Mouse (Mus musculus): ENCODE measurements at regions not wholly inside any gene's neighbourhood (a gene's known extent, or its start where the extent isn't known, plus 50 kb on each side); places are given as distances from the start of the nearest gene placed in this dataset.

DNA sequence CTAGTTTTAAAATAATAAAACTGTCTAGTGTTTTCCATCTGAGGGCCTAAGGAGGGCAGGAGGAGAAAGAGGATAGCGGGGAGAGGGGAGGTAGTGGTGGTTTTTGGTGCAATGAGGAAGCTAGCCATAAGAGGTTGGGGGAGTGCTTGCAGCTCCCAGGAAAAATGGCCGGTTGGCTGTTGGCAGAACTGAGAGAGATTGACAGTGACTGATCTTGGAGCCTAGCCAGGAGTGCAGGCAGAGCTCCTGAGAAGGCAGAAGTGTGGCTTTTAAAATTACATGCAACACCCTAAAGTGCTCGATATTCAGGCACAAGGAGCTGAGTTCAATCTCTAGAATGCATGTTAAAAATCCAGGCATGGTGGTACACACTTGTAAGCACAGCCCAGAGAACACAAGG, 938.3 kb upstream of the 2610301B20Rik start:
- DNase-seq (ENCODE audit: extremely low spot score, low spot score): no peak

DNA sequence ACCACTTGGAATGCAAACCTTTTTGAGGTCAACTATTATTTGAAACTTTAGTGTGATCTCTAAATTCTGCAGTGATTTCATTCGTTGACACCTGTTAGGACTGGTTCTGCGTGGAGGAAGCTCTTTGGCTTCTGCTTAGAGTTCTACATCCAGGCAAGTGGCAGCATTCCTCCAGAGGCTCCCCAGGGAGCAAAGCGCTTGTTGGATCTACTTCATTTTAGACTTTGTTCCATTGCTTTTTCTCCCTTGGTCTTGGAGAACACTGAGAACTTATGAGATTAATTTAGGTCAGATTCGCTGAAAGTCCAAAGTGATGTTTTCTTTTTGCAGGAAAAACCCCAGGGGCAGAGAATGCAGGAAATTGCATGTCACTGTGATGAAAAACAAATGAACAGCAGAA, 922.9 kb upstream of the 2610301B20Rik start:
- DNase-seq (ENCODE audit: extremely low spot score, low spot score): no peak

DNA sequence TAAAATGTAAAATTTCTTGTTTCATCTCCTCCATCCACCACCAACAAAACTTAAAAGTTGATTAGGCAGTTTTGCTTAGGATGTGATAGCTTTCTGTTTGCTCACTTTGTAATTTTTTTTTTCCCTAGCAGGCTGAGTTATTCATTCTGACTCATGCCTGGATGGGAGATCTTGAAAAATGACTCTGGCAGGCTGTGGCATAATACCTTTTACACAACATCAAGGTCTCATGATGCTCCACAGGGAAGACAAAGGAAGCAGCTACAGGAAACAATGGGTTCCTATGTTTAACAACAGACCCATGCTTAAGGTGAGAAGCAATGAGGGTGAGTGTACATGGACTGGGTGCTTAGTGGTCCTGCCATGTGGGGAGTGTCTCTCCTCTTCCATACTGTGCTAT, 899.7 kb upstream of the 2610301B20Rik start:
- no peak for DNase-seq (ENCODE audit: extremely low spot score, low spot score)

GRCm38 (mm10) chr4:9981354-9982040, 892.8 kb upstream of the 2610301B20Rik start:
- DNase-seq (ENCODE audit: extremely low spot score, low spot score): no peak

GRCm38 (mm10) chr4:9982786-9983525, 891.3 kb upstream of the 2610301B20Rik start:
- no peak for DNase-seq (ENCODE audit: extremely low spot score, low spot score)

- no peak for DNase-seq (ENCODE audit: extremely low spot score, low spot score)
These were observed 880.4 kb upstream of the 2610301B20Rik start for GRCm38 (mm10) chr4:9993871-9994270.

DNA sequence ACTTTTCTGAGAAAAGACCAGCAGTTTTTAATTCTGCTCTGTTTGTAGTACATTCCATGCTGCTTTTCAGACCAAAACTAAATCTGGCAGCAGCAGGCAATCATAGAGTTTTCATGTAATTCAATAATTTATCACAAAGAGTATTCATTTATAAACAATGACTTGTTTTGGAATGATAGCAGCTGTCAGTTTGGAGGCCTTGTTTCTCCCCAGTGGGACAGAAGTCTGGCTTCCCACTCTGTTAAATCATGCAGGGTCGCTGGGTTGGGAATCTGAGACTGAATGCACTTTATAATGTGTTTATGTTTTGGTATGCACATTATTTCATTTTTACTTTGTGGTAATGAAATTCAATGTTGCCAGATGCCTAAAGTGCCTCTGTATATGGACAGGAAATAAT, 879.8 kb upstream of the 2610301B20Rik start:
- DNase-seq (ENCODE audit: extremely low spot score, low spot score): no peak

- DNase-seq (ENCODE audit: extremely low spot score, low spot score): no peak
These were observed 844.0 kb upstream of the 2610301B20Rik start for GRCm38 (mm10) chr4:10030316-10030715.

DNA sequence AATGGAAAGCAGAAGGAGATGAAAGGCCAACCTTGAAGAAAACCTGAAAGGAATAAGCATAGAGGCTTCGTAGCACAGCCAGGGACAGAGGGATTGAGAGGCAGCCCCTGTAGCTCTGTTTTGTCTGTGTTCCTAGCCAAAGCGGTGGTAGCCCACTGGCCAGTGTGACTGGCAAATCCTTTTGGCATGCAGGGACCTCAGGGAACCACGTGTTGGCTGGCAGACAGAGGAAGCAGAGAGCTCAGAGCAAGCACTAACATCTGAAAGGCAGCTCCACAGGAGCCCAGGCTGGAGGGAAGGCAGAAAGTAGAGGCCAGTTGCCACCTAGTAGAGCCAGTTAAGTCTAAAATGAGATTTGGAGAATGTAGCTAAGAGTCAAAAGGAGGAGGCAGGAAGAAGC, 842.5 kb upstream of the 2610301B20Rik start:
- no peak for DNase-seq (ENCODE audit: extremely low spot score, low spot score)

GRCm38 (mm10) chr4:10035336-10035735, 839.0 kb upstream of the 2610301B20Rik start:
- no peak for DNase-seq (ENCODE audit: extremely low spot score, low spot score)

DNA sequence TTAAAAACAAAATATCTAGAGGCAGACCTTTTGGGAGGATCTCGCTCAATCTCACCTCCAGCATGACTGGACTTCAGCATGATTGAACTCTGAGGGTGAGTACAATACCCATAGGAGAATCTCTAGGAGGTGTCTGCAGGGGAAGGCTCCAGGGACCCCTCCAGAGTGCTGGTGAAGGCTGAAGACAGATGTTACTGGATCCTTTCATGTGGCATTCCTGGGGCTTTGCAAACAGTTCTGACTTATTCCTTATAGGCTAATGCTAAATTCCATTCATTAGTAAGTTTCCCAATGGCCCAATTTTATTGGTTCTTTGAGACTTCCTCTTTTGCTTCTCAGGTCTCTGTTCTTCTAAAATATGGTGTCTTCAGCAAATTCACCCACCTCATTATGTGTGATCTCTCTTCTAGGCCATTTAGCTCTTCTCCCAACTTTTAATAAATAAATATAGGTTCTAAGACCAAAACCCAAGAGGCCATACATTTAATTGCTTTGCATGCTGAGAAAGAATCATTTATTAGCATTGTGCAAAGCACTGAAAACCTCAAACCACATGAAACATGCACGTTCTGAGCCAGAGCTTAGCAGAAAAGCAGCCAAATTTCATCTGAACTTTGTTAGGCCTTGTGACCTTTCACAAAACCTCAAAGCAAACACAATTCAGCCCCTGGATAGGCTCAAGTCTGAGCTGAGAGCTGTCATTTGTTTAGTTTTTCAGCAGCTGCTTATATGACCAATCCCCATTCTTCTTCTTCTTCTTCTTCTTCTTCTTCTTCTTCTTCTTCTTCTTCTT, 832.8 kb upstream of the 2610301B20Rik start:
- DNase-seq (ENCODE audit: extremely low spot score, low spot score): no peak

DNA sequence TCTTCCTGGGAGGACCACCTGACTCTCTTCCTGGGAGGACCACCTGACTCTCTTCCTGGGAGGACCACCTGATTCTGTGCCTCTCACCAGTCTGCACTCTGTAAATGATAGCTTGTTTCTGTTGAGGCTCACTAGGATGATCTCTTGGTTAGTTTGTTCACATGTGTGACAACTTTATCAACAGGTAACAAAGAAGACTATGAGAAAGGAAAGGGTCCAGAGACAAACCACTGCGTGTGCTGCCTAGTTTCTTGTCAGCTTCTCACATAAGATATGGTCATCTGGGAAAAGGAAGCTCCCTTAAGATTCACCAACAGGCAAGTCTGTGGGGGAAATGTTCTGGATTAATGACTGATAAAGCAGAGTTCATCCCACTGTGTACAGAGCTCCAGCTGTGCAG, 825.5 kb upstream of the 2610301B20Rik start:
- no peak for DNase-seq (ENCODE audit: extremely low spot score, low spot score)

- no peak for DNase-seq (ENCODE audit: extremely low spot score, low spot score)
These were observed 824.9 kb upstream of the 2610301B20Rik start for GRCm38 (mm10) chr4:10049411-10049810.

DNA sequence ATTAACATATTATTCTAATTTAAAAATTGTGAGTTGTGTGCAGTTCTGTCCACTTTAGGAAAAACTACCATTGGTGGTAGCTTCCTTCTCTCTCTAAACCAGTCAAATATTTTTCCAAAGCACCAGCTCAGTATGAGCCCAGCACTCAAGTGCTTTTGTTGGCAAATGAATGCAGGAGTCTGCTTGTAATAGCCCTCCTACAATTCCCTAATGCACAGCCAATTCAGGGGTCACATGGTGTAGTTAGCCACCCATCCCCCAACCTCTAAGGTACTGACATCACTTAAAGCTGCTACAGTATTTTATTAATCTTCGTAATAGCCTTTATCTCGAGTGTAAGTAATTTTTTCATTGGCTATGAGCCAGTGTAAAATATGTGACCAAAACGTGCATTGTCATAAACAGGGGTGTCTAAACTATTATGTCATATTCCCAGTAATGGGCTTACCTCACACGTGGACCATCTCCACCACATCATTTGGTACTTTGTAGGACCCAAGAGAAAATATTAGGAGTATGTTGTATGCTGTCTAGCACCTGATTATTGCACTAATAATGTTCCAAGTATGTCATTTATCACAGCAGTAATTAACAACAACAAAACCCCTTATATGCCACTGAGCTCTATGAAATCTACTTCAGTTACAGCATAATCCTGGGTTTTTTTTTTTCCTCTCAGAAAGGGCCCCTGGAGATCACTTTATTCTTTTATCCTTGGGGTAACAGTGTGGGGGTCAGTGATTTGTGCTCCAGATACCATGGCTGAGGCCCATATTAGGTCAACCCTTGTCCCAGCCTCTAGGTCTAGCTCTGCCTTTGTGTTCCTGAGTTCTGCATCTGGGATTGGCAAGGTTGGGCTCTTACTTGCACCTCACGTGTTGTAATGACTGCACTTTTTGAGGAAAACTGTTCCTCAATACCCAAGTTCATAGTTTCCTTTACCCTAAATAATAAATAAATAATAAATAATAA, 822.7 kb upstream of the 2610301B20Rik start:
- no peak for DNase-seq (ENCODE audit: extremely low spot score, low spot score)

GRCm38 (mm10) chr4:10052869-10053268, 821.4 kb upstream of the 2610301B20Rik start:
- no peak for DNase-seq (ENCODE audit: extremely low spot score, low spot score)

DNA sequence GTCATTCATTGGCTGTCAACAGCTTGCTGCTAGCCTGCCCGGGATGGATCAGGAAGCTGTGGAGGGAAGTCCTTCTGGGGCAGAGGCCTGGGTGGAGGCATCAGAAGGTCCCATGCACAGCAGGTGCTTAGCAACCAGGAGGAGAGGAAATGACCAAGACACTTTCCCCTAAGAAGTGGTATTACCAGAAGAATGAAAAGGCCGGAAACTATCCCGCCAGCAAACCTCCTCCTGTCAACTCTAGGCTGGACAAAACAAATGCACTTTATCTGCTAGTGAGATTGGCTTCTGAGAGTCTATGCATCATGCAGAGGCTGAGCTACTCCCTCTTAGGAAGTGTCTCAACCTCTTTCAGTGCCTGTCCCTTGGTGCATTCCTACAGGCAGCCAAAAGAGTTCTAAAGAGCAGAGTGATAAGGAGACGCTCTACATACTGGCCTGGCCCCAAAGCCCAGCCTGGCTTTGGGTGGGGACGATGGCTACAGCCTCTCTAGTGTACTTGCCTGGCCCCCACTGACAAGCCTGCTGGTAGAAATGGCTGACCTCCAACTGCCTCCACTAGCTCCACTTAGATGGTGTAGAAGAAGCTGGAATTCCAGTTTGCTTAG, 801.7 kb upstream of the 2610301B20Rik start:
- DNase-seq (ENCODE audit: extremely low spot score, low spot score): no peak

DNA sequence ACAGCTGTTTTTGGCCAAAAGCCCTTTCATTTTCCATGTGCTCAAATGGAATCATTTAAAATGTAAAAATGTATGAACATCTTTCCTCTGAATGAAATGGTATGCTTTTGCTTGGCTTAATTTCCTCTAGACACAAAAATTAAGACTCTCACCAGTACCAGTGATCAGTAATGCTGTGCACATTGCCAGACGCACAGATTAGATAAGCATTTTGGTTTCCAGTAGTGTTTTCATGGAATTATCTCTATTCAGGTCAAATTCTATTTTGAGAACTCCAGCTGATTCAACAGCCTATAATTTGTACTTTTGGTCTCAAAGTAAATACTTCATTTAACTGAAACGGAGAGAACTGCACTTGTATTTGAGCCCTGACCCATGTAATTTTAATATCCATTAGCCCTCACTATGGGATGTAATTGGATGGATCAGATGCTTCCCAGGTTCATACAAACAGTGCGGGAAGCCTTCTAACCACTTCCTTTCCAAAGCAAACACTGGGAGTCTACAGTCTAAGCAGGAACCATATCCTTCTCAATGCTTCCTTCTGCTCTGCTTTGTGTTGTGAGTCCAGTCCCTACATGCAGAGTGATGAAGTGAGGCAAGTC, 794.6 kb upstream of the 2610301B20Rik start:
- DNase-seq (ENCODE audit: extremely low spot score, low spot score): no peak

DNA sequence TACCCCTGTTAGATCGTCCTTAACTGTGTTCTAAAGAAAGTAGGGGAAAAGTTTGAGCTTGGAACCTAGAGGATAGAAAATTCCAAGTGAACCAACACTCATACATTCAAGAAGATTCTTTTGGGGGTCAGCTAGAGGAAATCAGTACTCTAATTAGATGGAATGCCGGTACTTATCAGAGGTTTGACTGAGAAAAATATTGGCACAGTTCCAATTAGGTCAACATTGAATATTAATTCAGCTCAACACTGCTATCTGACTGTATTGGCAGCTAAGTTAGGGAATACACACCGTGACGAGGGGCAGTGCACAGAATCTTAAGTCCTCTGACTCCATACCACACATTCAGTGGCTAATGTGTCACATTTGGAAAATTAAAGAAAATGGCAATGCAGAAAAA, 759.5 kb upstream of the 2610301B20Rik start:
- no peak for DNase-seq (ENCODE audit: extremely low spot score, low spot score)

GRCm38 (mm10) chr4:10117964-10118363, 756.3 kb upstream of the 2610301B20Rik start:
- DNase-seq (ENCODE audit: extremely low spot score, low spot score): no peak

GRCm38 (mm10) chr4:10124252-10124651, 750.0 kb upstream of the 2610301B20Rik start:
- DNase-seq (ENCODE audit: extremely low spot score, low spot score): no peak
